Mouse (Mus musculus) heart, postnatal 0 days (tissue): ENCODE data around the gene F930015N05Rik.

ENCODE experiments used
- CTCF ChIP-seq: IDR thresholded peaks from 2 replicates; pipeline ENCODE4 v1.5.1; 2016; ENCODE audit warnings: antibody characterized with exemption, control low read depth, low read depth
- EP300 ChIP-seq: IDR thresholded peaks from 2 replicates; pipeline ENCODE4 v1.6.1; 2016; ENCODE audit warnings: antibody characterized with exemption, low read depth

DNA sequence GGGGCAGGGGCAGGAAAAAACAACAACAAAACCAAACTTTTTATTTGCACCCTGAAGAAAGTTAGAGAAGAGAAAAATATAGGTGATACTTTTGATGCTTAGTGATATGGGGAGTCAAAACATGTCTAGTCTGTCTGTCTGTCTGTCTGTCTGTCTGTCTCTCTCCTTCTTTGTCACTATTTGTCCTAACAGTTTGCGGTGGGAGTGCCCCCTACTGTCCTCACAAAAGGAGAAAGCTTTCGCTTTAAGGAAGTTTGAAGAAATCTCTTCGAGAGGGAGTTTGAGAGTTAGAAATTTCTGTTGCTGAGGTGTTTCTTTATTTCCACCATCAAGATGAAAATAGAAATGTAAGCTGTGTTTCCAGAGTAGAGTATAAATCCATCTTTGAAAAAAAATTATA lies 2.5 kb upstream of the F930015N05Rik start:
- TF ChIP-seq CTCF (peak; percentile 30), EP300 (no peak)
